Mouse (Mus musculus) liver, embryonic 11.5 days (tissue): ENCODE measurements around the gene Zswim9. TPM values are rescaled to one million over a fixed set of nuclear protein-coding genes. Genes with fewer than 3 reads are reported as not detected.

Experiments used
- ATAC-seq: fragments of 200-750 bp; cut with Nextera tagmentation; replicated peaks from 2 replicates; pipeline ENCODE4 v1.8.0; 2017; ENCODE audit warnings: moderate number of reproducible peaks, mild to moderate bottlenecking, moderate TSS enrichment, moderate library complexity; ENCODE audit not compliant: low FRiP score
- DNase-seq: peaks from one replicate; pipeline ENCODE4 v3.0.0-alpha.2; 2017; ENCODE audit warnings: low spot score
- H3K27ac ChIP-seq: fragments of 300-500 bp; sonication (generic); 2 replicates; pipeline ENCODE4 v1.5.1; 2014; ENCODE audit warnings: mild to moderate bottlenecking, low read depth, low read length, control low read depth
- H3K27me3 ChIP-seq: fragments of 300-500 bp; sonication (generic); replicated peaks from 2 replicates; pipeline ENCODE4 v1.6.1; 2014; ENCODE audit warnings: low read length, mixed read lengths; ENCODE audit not compliant: control insufficient read depth, insufficient read depth
- H3K36me3 ChIP-seq: fragments of 300-500 bp; sonication (generic); 2 replicates; pipeline ENCODE4 v1.6.1; 2014; ENCODE audit warnings: mild to moderate bottlenecking, low read length, moderate library complexity, mixed read lengths; ENCODE audit not compliant: control insufficient read depth, insufficient read depth
- H3K4me1 ChIP-seq: fragments of 300-500 bp; sonication (generic); replicated peaks from 2 replicates; pipeline ENCODE4 v1.6.1; 2014; ENCODE audit warnings: low read length, mixed read lengths; ENCODE audit not compliant: control insufficient read depth, insufficient read depth
- H3K4me2 ChIP-seq: fragments of 300-500 bp; sonication (generic); 2 replicates; pipeline ENCODE4 v1.6.1; 2014; ENCODE audit warnings: mild to moderate bottlenecking, control low read depth, moderate library complexity
- H3K4me3 ChIP-seq: fragments of 300-500 bp; sonication (generic); 2 replicates; pipeline ENCODE4 v1.5.1; 2014; ENCODE audit warnings: low read depth, low read length, control low read depth
- H3K9ac ChIP-seq: fragments of 300-500 bp; sonication (generic); 2 replicates; pipeline ENCODE4 v1.6.1; 2014; ENCODE audit warnings: low read depth, low read length, control low read depth
- H3K9me3 ChIP-seq: fragments of 300-500 bp; sonication (generic); 2 replicates; pipeline ENCODE4 v1.6.1; 2016; ENCODE audit warnings: low read length, inconsistent platforms, mixed read lengths; ENCODE audit not compliant: control insufficient read depth
- WGBS: fragments of 180-500 bp; shearing (Covaris S2); extraction: QIAGEN DNeasy Blood & Tissue Kit; methylation state at CpG from one replicate; pipeline ENCODE4 v1.1.7; 2014; 5-methylcytosine and 5-hydroxymethylcytosine counted together
- polyA plus RNA-seq: library from polyadenylated mRNA; unstranded; fragments of >200 nt; fragmentation: Nextera tagmentation; extraction: Ambion mirVana; gene quantifications from 2 replicates; pipeline ENCODE4 v1.2.1, GENCODE M21; 2014

Zswim9 gene
- polyA plus RNA-seq, 1 experiment from 2014 or later = 2.9 TPM

GRCm38 (mm10) chr7:13302780-13303179 is 24.3 kb upstream of the Zswim9 start:
- H3K4me2 ChIP-seq = no peak overlapping the region
- H3K4me3 ChIP-seq = no peak overlapping the region
- no peaks in the 10 kb centered on the region for H3K4me1 ChIP-seq
- WGBS = 46% methylated on average over 2 of the region's 2 CpGs
- H3K9ac ChIP-seq = no peak overlapping the region
- H3K9me3 ChIP-seq = no peaks in the 10 kb centered on the region
- no peak overlapping the region for H3K27ac ChIP-seq
- DNase-seq (no peak), ATAC-seq (no peak; the same call in 1 of the 2 replicates)
- H3K27me3 ChIP-seq = no peaks in the 10 kb centered on the region
- H3K36me3 ChIP-seq = peaks cover 65% of the 10 kb centered on the region

GRCm38 (mm10) chr7:13301643-13302042 is 23.1 kb upstream of the Zswim9 start:
- Histone ChIP-seq H3K4me2 (no peak overlapping the region), H3K36me3 (peaks cover 66% of the 10 kb centered on the region), H3K4me3 (no peak overlapping the region), H3K9ac (no peak overlapping the region), H3K9me3 (no peaks in the 10 kb centered on the region), H3K27ac (no peak overlapping the region), H3K27me3 (no peaks in the 10 kb centered on the region), H3K4me1 (no peaks in the 10 kb centered on the region)
- 93% methylated on average over 1 of the region's 1 CpGs for WGBS
- no peak for DNase-seq
- ATAC-seq = no peak

- 95% methylated on average over 5 of the region's 5 CpGs for WGBS
- no peak overlapping the region for H3K27ac ChIP-seq
Measured at GRCm38 (mm10) chr7:13298821-13299220, 20.3 kb upstream of the Zswim9 start.

GRCm38 (mm10) chr7:13297636-13298035 is 19.1 kb upstream of the Zswim9 start:
- 83% methylated on average over 1 of the region's 1 CpGs for WGBS
- ATAC-seq = no peak
- no peaks in the 10 kb centered on the region for H3K4me1 ChIP-seq

More at GRCm38 (mm10) chr7:13298821-13299220, 20.3 kb upstream of the Zswim9 start:
- no peak overlapping the region for H3K4me3 ChIP-seq
- H3K9me3 ChIP-seq = no peaks in the 10 kb centered on the region
- no peaks in the 10 kb centered on the region for H3K4me1 ChIP-seq
- no peak overlapping the region for H3K4me2 ChIP-seq
- no peak for DNase-seq
- ATAC-seq = no peak
- H3K36me3 ChIP-seq = peaks cover 70% of the 10 kb centered on the region
- H3K27me3 ChIP-seq = no peaks in the 10 kb centered on the region
- H3K9ac ChIP-seq = no peak overlapping the region

GRCm38 (mm10) chr7:13295256-13295655 is 16.7 kb upstream of the Zswim9 start:
- no peak overlapping the region for H3K27ac ChIP-seq
- H3K4me2 ChIP-seq = no peak overlapping the region
- H3K4me1 ChIP-seq = no peaks in the 10 kb centered on the region
- 88% methylated on average over 7 of the region's 7 CpGs for WGBS
- no peaks in the 10 kb centered on the region for H3K27me3 ChIP-seq
- no peak overlapping the region for H3K4me3 ChIP-seq
- peaks cover 78% of the 10 kb centered on the region for H3K36me3 ChIP-seq
- no peak for ATAC-seq
- no peak overlapping the region for H3K9ac ChIP-seq
- DNase-seq = no peak
- H3K9me3 ChIP-seq = no peaks in the 10 kb centered on the region

More at GRCm38 (mm10) chr7:13297636-13298035, 19.1 kb upstream of the Zswim9 start:
- Histone ChIP-seq H3K4me3 (no peak overlapping the region), H3K27ac (no peak overlapping the region), H3K4me2 (no peak overlapping the region), H3K36me3 (peaks cover 68% of the 10 kb centered on the region), H3K9ac (no peak overlapping the region), H3K27me3 (no peaks in the 10 kb centered on the region), H3K9me3 (no peaks in the 10 kb centered on the region)
- no peak for DNase-seq

- Histone ChIP-seq H3K4me1 (no peaks in the 10 kb centered on the region), H3K27me3 (no peaks in the 10 kb centered on the region), H3K27ac (no peak overlapping the region), H3K4me2 (no peak overlapping the region), H3K9me3 (no peaks in the 10 kb centered on the region), H3K36me3 (peaks cover 71% of the 10 kb centered on the region), H3K9ac (no peak overlapping the region), H3K4me3 (no peak overlapping the region)
- WGBS = 84% methylated on average over 11 of the region's 11 CpGs
- no peak for ATAC-seq
- no peak for DNase-seq
Measured at GRCm38 (mm10) chr7:13293878-13294855, 15.6 kb upstream of the Zswim9 start.

- WGBS = 88% methylated on average over 2 of the region's 2 CpGs
Measured at GRCm38 (mm10) chr7:13291370-13291769, 12.8 kb upstream of the Zswim9 start.

GRCm38 (mm10) chr7:13290041-13290675 is 11.6 kb upstream of the Zswim9 start:
- no peak overlapping the region for H3K4me2 ChIP-seq
- WGBS = 88% methylated on average over 1 of the region's 1 CpGs
- H3K27me3 ChIP-seq = no peaks in the 10 kb centered on the region
- H3K9ac ChIP-seq = no peak overlapping the region
- peaks cover 60% of the 10 kb centered on the region for H3K36me3 ChIP-seq
- H3K27ac ChIP-seq = no peak overlapping the region
- DNase-seq (no peak), ATAC-seq (no peak)
- H3K9me3 ChIP-seq = no peaks in the 10 kb centered on the region
- H3K4me1 ChIP-seq = no peaks in the 10 kb centered on the region
- no peak overlapping the region for H3K4me3 ChIP-seq

More at GRCm38 (mm10) chr7:13291370-13291769, 12.8 kb upstream of the Zswim9 start:
- no peaks in the 10 kb centered on the region for H3K4me1 ChIP-seq
- ATAC-seq = no peak
- no peak overlapping the region for H3K9ac ChIP-seq
- DNase-seq = no peak
- H3K36me3 ChIP-seq = peaks cover 65% of the 10 kb centered on the region
- no peaks in the 10 kb centered on the region for H3K27me3 ChIP-seq
- H3K9me3 ChIP-seq = no peaks in the 10 kb centered on the region
- H3K4me2 ChIP-seq = no peak overlapping the region
- no peak overlapping the region for H3K4me3 ChIP-seq
- no peak overlapping the region for H3K27ac ChIP-seq
